Mouse (Mus musculus) heart, embryonic 14.5 days (tissue): ENCODE measurements around the gene Galns. TPM values are rescaled to one million over a fixed set of nuclear protein-coding genes. Genes with fewer than 3 reads are reported as not detected.
"Not testable (repeated sequence)": the region's sequence is repeated elsewhere in the genome, so short reads cannot be mapped to it uniquely, and the experiment has no call there.

Experiments used
- ATAC-seq: fragments of 200-750 bp; cut with Nextera tagmentation; 2 replicates; pipeline ENCODE4 v1.8.0; 2017; ENCODE audit warnings: low read depth, moderate TSS enrichment; ENCODE audit not compliant: insufficient number of reproducible peaks, insufficient read depth, low FRiP score
- H3K27ac ChIP-seq, 2 experiments: fragments of 200-500 bp in 1 of 2; fragments of 300-500 bp in 1 of 2; sonication (generic) in 1 of 2; replicated peaks in 1 of 2; 2 replicates each; pipeline ENCODE4 v1.5.1; 2012 to 2014; ENCODE audit warnings: low read depth in 2 of 2, low read length in 2 of 2, control low read depth in 1 of 2, mild to moderate bottlenecking in 1 of 2, mixed read lengths in 1 of 2; ENCODE audit not compliant: control insufficient read depth in 1 of 2, insufficient read depth in 1 of 2
- H3K27me3 ChIP-seq: fragments of 300-500 bp; sonication (generic); 2 replicates; pipeline ENCODE4 v1.6.1; 2014; ENCODE audit warnings: mild to moderate bottlenecking, low read length, control low read depth; ENCODE audit not compliant: control insufficient read depth, insufficient read depth
- H3K36me3 ChIP-seq: fragments of 300-500 bp; sonication (generic); 2 replicates; pipeline ENCODE4 v1.6.1; 2014; ENCODE audit warnings: mild to moderate bottlenecking, control low read depth, low read length, mixed read lengths; ENCODE audit not compliant: control insufficient read depth, insufficient read depth
- H3K4me1 ChIP-seq, 2 experiments: fragments of 200-500 bp in 1 of 2; fragments of 300-500 bp in 1 of 2; sonication (generic) in 1 of 2; 2 replicates each; pipeline ENCODE4 v1.6.1; 2012 to 2014; ENCODE audit warnings: low read length in 2 of 2, control low read depth in 1 of 2, mixed read lengths in 1 of 2; ENCODE audit not compliant: control insufficient read depth in 2 of 2, insufficient read depth in 2 of 2
- H3K4me2 ChIP-seq: fragments of 300-500 bp; sonication (generic); 2 replicates; pipeline ENCODE4 v1.6.1; 2014; ENCODE audit warnings: mild to moderate bottlenecking, low read length
- H3K4me3 ChIP-seq, 2 experiments: fragments of 200-500 bp in 1 of 2; fragments of 300-500 bp in 1 of 2; sonication (generic) in 1 of 2; 2 replicates each; pipeline ENCODE4 v1.5.1; 2012 to 2014; ENCODE audit warnings: low read length in 2 of 2, mild to moderate bottlenecking in 2 of 2, control low read depth in 1 of 2, low read depth in 1 of 2, moderate library complexity in 1 of 2; ENCODE audit not compliant: control insufficient read depth in 1 of 2, insufficient read depth in 1 of 2
- H3K9ac ChIP-seq: fragments of 300-500 bp; sonication (generic); 2 replicates; pipeline ENCODE4 v1.6.1; 2014; ENCODE audit warnings: mild to moderate bottlenecking, low read length
- H3K9me3 ChIP-seq: fragments of 300-500 bp; sonication (generic); 2 replicates; pipeline ENCODE4 v1.6.1; 2016; ENCODE audit warnings: low read length, control low read depth; ENCODE audit not compliant: control insufficient read depth
- WGBS: fragments of 180-500 bp; shearing (Covaris S2); extraction: QIAGEN DNeasy Blood & Tissue Kit; methylation state at CpG from one replicate; pipeline ENCODE4 v1.1.7; 2014; 5-methylcytosine and 5-hydroxymethylcytosine counted together
- polyA plus RNA-seq: library from polyadenylated mRNA; unstranded; fragments of >200 nt; fragmentation: Nextera tagmentation; extraction: Ambion mirVana; gene quantifications from 2 replicates; pipeline ENCODE4 v1.2.1, GENCODE M21; 2014

Gene Galns
- polyA plus RNA-seq, 1 experiment from 2014 or later = 11.2 TPM

GRCm38 (mm10) chr8:122575735-122576647 lies 35.3 kb downstream of the Galns start:
- no peaks in the 10 kb centered on the region for H3K9me3 ChIP-seq
- WGBS = 17% methylated on average over 21 of the region's 21 CpGs
- H3K36me3 ChIP-seq = peaks cover 34% of the 10 kb centered on the region
- H3K4me1 ChIP-seq = peaks cover 25 to 36% of the 10 kb centered on the region in 2 experiments
- 0 out of 2 replicates have a peak, but pooled peaks have one; percentile 3 for ATAC-seq
- H3K27me3 ChIP-seq = no peaks in the 10 kb centered on the region
- H3K9ac ChIP-seq = peak overlapping the region; percentile 90
- H3K4me2 ChIP-seq = peak overlapping the region; percentile 83
- peak overlapping the region in 1 of 2 experiments; percentile 60; a peak in 2 of 4 replicates for H3K27ac ChIP-seq
- peak overlapping the region; percentile 67 to 73 for H3K4me3 ChIP-seq

- ATAC-seq = no peak
- Histone ChIP-seq H3K4me1 (peaks cover 25 to 36% of the 10 kb centered on the region in 2 experiments), H3K4me3 (0 out of 4 replicates have a peak overlapping the region, but pooled peaks of 1 of the 2 experiments have one; percentile 2), H3K27ac (0 out of 4 replicates have a peak overlapping the region, but pooled peaks of 1 of the 2 experiments have one; percentile 53), H3K9me3 (no peaks in the 10 kb centered on the region), H3K9ac (peak overlapping the region; percentile 90; the same call in 1 of the 2 replicates), H3K4me2 (peak overlapping the region; percentile 83), H3K27me3 (no peaks in the 10 kb centered on the region), H3K36me3 (peaks cover 41% of the 10 kb centered on the region)
- WGBS = 60% methylated on average over 8 of the region's 8 CpGs
These were observed 36.0 kb downstream of the Galns start for GRCm38 (mm10) chr8:122575286-122575685.

- Histone ChIP-seq H3K27me3 (no peaks in the 10 kb centered on the region), H3K9me3 (no peaks in the 10 kb centered on the region), H3K27ac (peak overlapping the region; percentile 20 to 53; a peak in 2 of 4 replicates), H3K36me3 (peaks cover 47% of the 10 kb centered on the region), H3K9ac (peak overlapping the region; percentile 8; the same call in 1 of the 2 replicates), H3K4me2 (peak overlapping the region; percentile 83), H3K4me3 (0 out of 4 replicates have a peak overlapping the region, but pooled peaks of 1 of the 2 experiments have one; percentile 2), H3K4me1 (peaks cover 23 to 37% of the 10 kb centered on the region in 2 experiments)
- ATAC-seq = no peak
- WGBS = 9% methylated on average over 10 of the region's 10 CpGs
These were observed 36.5 kb downstream of the Galns start for GRCm38 (mm10) chr8:122574667-122575251.

GRCm38 (mm10) chr8:122574264-122574663 lies 37.0 kb downstream of the Galns start:
- WGBS = 38% methylated on average over 3 of the region's 3 CpGs
- peak overlapping the region; percentile 8; the same call in 1 of the 2 replicates for H3K9ac ChIP-seq

GRCm38 (mm10) chr8:122573577-122573976 lies 37.7 kb downstream of the Galns start:
- Histone ChIP-seq H3K9me3 (no peaks in the 10 kb centered on the region), H3K4me3 (no peak overlapping the region), H3K27ac (no peak overlapping the region), H3K4me2 (no peak overlapping the region), H3K36me3 (peaks cover 52% of the 10 kb centered on the region), H3K27me3 (no peaks in the 10 kb centered on the region), H3K9ac (no peak overlapping the region), H3K4me1 (peaks cover 31 to 42% of the 10 kb centered on the region in 2 experiments)
- WGBS = 69% methylated on average over 9 of the region's 9 CpGs
- no peak for ATAC-seq

More at GRCm38 (mm10) chr8:122574264-122574663, 37.0 kb downstream of the Galns start:
- Histone ChIP-seq H3K36me3 (peaks cover 52% of the 10 kb centered on the region), H3K4me3 (no peak overlapping the region), H3K4me2 (peak overlapping the region; percentile 83; the same call in 1 of the 2 replicates), H3K27ac (peak overlapping the region; percentile 20 to 53; a peak in 2 of 4 replicates), H3K4me1 (peaks cover 26 to 37% of the 10 kb centered on the region in 2 experiments), H3K9me3 (no peaks in the 10 kb centered on the region), H3K27me3 (no peaks in the 10 kb centered on the region)
- no peak for ATAC-seq

- not testable (repeated sequence) for ATAC-seq, H3K27me3 ChIP-seq, H3K4me3 ChIP-seq, H3K27ac ChIP-seq, H3K4me2 ChIP-seq, H3K9ac ChIP-seq, H3K9me3 ChIP-seq
- H3K4me1 ChIP-seq = peaks cover 31 to 45% of the 10 kb centered on the region in 2 experiments
- peaks cover 52% of the 10 kb centered on the region for H3K36me3 ChIP-seq
- 58% methylated on average over 4 of the region's 4 CpGs for WGBS
These were observed 38.1 kb downstream of the Galns start for GRCm38 (mm10) chr8:122573176-122573575.

GRCm38 (mm10) chr8:122572751-122573150 lies 38.5 kb downstream of the Galns start:
- no peak for ATAC-seq
- Histone ChIP-seq H3K4me1 (peaks cover 31 to 45% of the 10 kb centered on the region in 2 experiments), H3K4me3 (no peak overlapping the region), H3K27ac (no peak overlapping the region), H3K36me3 (peaks cover 52% of the 10 kb centered on the region), H3K4me2 (no peak overlapping the region), H3K9me3 (no peaks in the 10 kb centered on the region), H3K9ac (no peak overlapping the region), H3K27me3 (no peaks in the 10 kb centered on the region)
- 90% methylated on average over 3 of the region's 3 CpGs for WGBS
